Mouse (Mus musculus): ENCODE results near the gene Schip1.

The Schip1 gene

GRCm38 (mm10) chr3:68669418-68669974 is 604.9 kb downstream of the Schip1 start:
- DNase-seq (ENCODE audit: low spot score) = no peak

GRCm38 (mm10) chr3:68674721-68675120 is 610.1 kb downstream of the Schip1 start:
- no peak for DNase-seq (ENCODE audit: low spot score)

- DNase-seq (ENCODE audit: low spot score) = no peak
Measured at GRCm38 (mm10) chr3:68675216-68675835, 610.7 kb downstream of the Schip1 start.
